Mouse (Mus musculus): ENCODE results near the gene Coasy. TPM values are rescaled to one million over a fixed set of nuclear protein-coding genes. Genes with fewer than 3 reads are reported as not detected.

Gene Coasy
- polyA plus RNA-seq (2015; fragmentation: Nextera tagmentation; extraction: Ambion mirVana): 37.5 and 39.6 TPM in 2 replicates

- WGBS: 0% methylated on average over 51 of the region's 51 CpGs
- peak; percentile 89 for ATAC-seq (ENCODE audit: low FRiP score)
These were observed at the start of gene Coasy for GRCm38 (mm10) chr11:101082208-101083082. Coasy (plus strand) TSS chr11:101082565.

GRCm38 (mm10) chr11:101033856-101034500, 48.4 kb upstream of the Coasy start:
- WGBS: 95% methylated on average over 17 of the region's 17 CpGs
- ATAC-seq (ENCODE audit: low FRiP score): no peak
- Histone ChIP-seq H3K27me3 (replicated peaks) (no peaks in the 10 kb centered on the region), H3K4me3 (replicated peaks) (no peak overlapping the region), H3K4me1 (no peaks in the 10 kb centered on the region), H3K9ac (replicated peaks) (no peak overlapping the region), H3K4me2 (no peak overlapping the region), H3K9me3 (replicated peaks) (no peaks in the 10 kb centered on the region), H3K36me3 (peaks cover 86% of the 10 kb centered on the region), H3K27ac (replicated peaks) (no peak overlapping the region)

More at GRCm38 (mm10) chr11:101082208-101083082, at the start of gene Coasy:
- Histone ChIP-seq H3K27me3 (replicated peaks) (peaks cover 30% of the 10 kb centered on the region), H3K36me3 (0 out of 2 replicates have a peak, but pooled peaks cover 2% of the 10 kb centered on the region), H3K4me2 (peak within 1 kb of the TSS; percentile 99), H3K9ac (replicated peaks) (peak within 1 kb of the TSS; percentile 91), H3K4me1 (peaks cover 52% of the 10 kb centered on the region), H3K27ac (replicated peaks) (peak within 1 kb of the TSS; percentile 93), H3K4me3 (replicated peaks) (peak within 1 kb of the TSS; percentile 82), H3K9me3 (replicated peaks) (no peaks in the 10 kb centered on the region)

GRCm38 (mm10) chr11:101034614-101035327, 47.6 kb upstream of the Coasy start:
- no peak for ATAC-seq (ENCODE audit: low FRiP score)
- no peaks in the 10 kb centered on the region for H3K9me3 ChIP-seq (replicated peaks)
- H3K4me1 ChIP-seq: no peaks in the 10 kb centered on the region
- no peak overlapping the region for H3K27ac ChIP-seq (replicated peaks)
- no peak overlapping the region for H3K4me2 ChIP-seq
- peaks cover 90% of the 10 kb centered on the region for H3K36me3 ChIP-seq
- no peak overlapping the region for H3K9ac ChIP-seq (replicated peaks)
- 92% methylated on average over 8 of the region's 8 CpGs for WGBS
- H3K4me3 ChIP-seq (replicated peaks): no peak overlapping the region
- H3K27me3 ChIP-seq (replicated peaks): no peaks in the 10 kb centered on the region

DNA sequence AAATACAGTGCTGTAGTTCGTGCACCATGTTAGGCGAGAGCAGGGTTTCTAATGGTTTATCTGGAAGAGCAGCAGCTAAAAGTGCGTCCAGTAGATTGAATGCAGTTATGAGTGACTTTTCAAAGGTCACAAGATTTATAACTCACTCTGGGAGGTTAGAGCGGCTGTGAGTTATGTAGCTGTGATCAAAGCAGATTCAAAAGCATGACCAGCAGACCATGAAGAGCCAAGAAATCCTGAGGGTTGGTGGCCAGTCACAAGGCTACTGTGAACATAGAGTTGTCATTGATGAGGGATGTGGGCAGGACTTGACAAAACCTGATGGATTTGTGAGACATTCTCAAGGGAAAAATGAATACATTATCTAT, 47.1 kb upstream of the Coasy start:
- Histone ChIP-seq H3K9ac (replicated peaks) (no peak overlapping the region), H3K4me3 (replicated peaks) (no peak overlapping the region), H3K27ac (replicated peaks) (no peak overlapping the region), H3K36me3 (peaks cover 90% of the 10 kb centered on the region), H3K27me3 (replicated peaks) (no peaks in the 10 kb centered on the region), H3K4me2 (no peak overlapping the region), H3K4me1 (no peaks in the 10 kb centered on the region), H3K9me3 (replicated peaks) (no peaks in the 10 kb centered on the region)
- 85% methylated on average over 4 of the region's 4 CpGs for WGBS
- ATAC-seq (ENCODE audit: low FRiP score): no peak

DNA sequence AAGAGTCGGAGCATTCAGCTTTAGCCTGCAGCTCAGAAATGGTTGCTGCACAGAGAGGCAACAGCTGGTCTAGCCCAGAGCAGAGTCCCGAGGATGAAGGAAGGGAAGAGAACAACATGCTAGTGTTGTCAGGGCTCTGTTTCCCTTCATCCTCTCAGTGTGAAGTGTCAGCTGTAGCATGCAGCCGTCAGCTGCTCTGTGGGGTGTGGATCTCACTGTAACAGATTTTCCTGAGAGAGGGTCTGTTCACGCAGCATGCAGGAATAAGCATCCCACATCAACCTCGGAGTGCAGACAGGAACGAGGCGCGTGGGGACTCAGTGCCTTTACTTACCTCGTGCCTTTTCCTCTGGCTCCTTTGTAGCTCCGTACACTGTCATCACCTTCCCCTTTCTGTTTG, 44.6 kb upstream of the Coasy start:
- no peak for ATAC-seq (ENCODE audit: low FRiP score)
- no peak overlapping the region for H3K27ac ChIP-seq (replicated peaks)
- no peaks in the 10 kb centered on the region for H3K27me3 ChIP-seq (replicated peaks)
- no peak overlapping the region for H3K9ac ChIP-seq (replicated peaks)
- H3K4me1 ChIP-seq: no peaks in the 10 kb centered on the region
- H3K4me3 ChIP-seq (replicated peaks): no peak overlapping the region
- H3K9me3 ChIP-seq (replicated peaks): no peaks in the 10 kb centered on the region
- no peak overlapping the region for H3K4me2 ChIP-seq
- H3K36me3 ChIP-seq: peaks cover 92% of the 10 kb centered on the region
- 86% methylated on average over 10 of the region's 10 CpGs for WGBS

GRCm38 (mm10) chr11:101045826-101046225, 36.5 kb upstream of the Coasy start:
- no peak overlapping the region for H3K27ac ChIP-seq (replicated peaks)
- H3K9ac ChIP-seq (replicated peaks): no peak overlapping the region
- peaks cover 97% of the 10 kb centered on the region for H3K36me3 ChIP-seq
- H3K4me1 ChIP-seq: no peaks in the 10 kb centered on the region
- 96% methylated on average over 4 of the region's 4 CpGs for WGBS
- H3K4me2 ChIP-seq: no peak overlapping the region
- ATAC-seq (ENCODE audit: low FRiP score): no peak
- no peaks in the 10 kb centered on the region for H3K27me3 ChIP-seq (replicated peaks)
- no peaks in the 10 kb centered on the region for H3K9me3 ChIP-seq (replicated peaks)
- H3K4me3 ChIP-seq (replicated peaks): no peak overlapping the region

DNA sequence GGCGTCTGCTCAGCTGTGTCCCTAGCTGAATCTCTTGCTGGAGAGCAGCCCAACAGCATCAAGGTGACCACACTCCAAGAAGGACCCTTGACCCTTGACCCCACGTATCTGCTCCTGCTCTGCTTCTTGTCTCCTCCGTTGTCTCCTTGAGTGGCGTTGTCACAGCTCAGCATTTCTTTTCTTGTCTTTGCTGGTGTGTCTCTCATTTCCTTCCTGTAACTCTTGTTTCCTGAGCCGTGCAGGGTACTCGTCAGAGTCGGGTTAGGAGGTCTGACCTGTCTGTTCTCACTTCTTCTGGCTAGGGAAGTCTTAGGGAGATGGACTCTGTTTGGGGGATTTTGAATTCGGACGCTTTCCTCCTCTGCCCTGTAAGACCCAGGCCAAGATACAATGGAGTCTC, 35.9 kb upstream of the Coasy start:
- no peaks in the 10 kb centered on the region for H3K9me3 ChIP-seq (replicated peaks)
- ATAC-seq (ENCODE audit: low FRiP score): no peak
- H3K4me2 ChIP-seq: no peak overlapping the region
- H3K4me1 ChIP-seq: no peaks in the 10 kb centered on the region
- 75% methylated on average over 9 of the region's 9 CpGs for WGBS
- H3K27ac ChIP-seq (replicated peaks): no peak overlapping the region
- no peak overlapping the region for H3K9ac ChIP-seq (replicated peaks)
- no peak overlapping the region for H3K4me3 ChIP-seq (replicated peaks)
- peaks cover 98% of the 10 kb centered on the region for H3K36me3 ChIP-seq
- H3K27me3 ChIP-seq (replicated peaks): no peaks in the 10 kb centered on the region

DNA sequence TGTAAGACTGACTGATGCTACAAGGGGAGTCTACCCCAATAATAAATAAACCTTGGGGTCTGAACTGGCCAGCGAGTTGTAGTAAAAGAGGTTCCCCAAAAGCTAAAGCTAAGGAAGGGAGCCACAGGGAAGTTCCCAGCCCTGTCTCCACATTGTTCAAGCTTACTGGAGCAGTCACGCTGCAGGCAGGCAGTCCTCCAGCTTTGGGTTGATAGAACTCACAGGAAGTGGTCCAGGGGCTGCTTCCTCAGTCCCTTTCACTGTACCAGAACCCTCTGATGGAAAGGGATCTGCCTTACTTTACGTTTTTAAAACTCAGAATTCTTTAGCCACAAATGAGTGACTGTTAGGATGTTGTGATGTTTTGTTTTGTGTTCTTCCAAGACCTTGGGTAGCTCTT, 34.9 kb upstream of the Coasy start:
- H3K4me1 ChIP-seq: no peaks in the 10 kb centered on the region
- H3K9me3 ChIP-seq (replicated peaks): no peaks in the 10 kb centered on the region
- WGBS: 88% methylated on average over 3 of the region's 3 CpGs
- no peak overlapping the region for H3K9ac ChIP-seq (replicated peaks)
- no peak for ATAC-seq (ENCODE audit: low FRiP score)
- no peaks in the 10 kb centered on the region for H3K27me3 ChIP-seq (replicated peaks)
- peaks cover 98% of the 10 kb centered on the region for H3K36me3 ChIP-seq
- no peak overlapping the region for H3K27ac ChIP-seq (replicated peaks)
- H3K4me2 ChIP-seq: no peak overlapping the region
- no peak overlapping the region for H3K4me3 ChIP-seq (replicated peaks)

DNA sequence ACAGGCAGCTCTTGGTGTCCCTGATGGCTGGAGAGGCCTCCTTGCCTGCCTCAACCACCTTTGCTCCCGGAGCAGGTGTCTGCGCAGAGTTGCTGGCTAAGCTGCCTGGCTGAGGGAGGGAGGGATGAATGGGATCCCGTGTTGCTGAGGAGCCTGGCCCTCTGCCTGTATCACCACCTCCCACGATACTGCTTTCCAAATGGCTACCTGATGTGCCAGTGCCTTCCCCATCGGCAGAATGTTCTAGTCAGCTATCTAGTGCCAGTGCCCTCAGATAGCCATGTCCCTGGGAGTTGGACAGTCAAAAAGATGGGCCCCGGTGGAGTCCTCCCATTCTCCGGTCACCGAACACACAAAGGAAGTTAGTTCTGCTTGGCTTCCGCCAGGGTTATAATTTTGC, 32.0 kb upstream of the Coasy start:
- no peaks in the 10 kb centered on the region for H3K9me3 ChIP-seq (replicated peaks)
- no peak overlapping the region for H3K4me3 ChIP-seq (replicated peaks)
- no peak overlapping the region for H3K4me2 ChIP-seq
- H3K9ac ChIP-seq (replicated peaks): no peak overlapping the region
- no peak for ATAC-seq (ENCODE audit: low FRiP score)
- H3K27ac ChIP-seq (replicated peaks): no peak overlapping the region
- H3K27me3 ChIP-seq (replicated peaks): no peaks in the 10 kb centered on the region
- H3K4me1 ChIP-seq: no peaks in the 10 kb centered on the region
- H3K36me3 ChIP-seq: peaks cover 99% of the 10 kb centered on the region
- 87% methylated on average over 9 of the region's 9 CpGs for WGBS

GRCm38 (mm10) chr11:101051051-101051493, 31.3 kb upstream of the Coasy start:
- no peak for ATAC-seq (ENCODE audit: low FRiP score)
- no peaks in the 10 kb centered on the region for H3K4me1 ChIP-seq
- H3K9ac ChIP-seq (replicated peaks): no peak overlapping the region
- 91% methylated on average over 6 of the region's 6 CpGs for WGBS
- no peaks in the 10 kb centered on the region for H3K9me3 ChIP-seq (replicated peaks)
- H3K4me2 ChIP-seq: no peak overlapping the region
- H3K4me3 ChIP-seq (replicated peaks): no peak overlapping the region
- H3K36me3 ChIP-seq: peaks cover 99% of the 10 kb centered on the region
- H3K27ac ChIP-seq (replicated peaks): no peak overlapping the region
- no peaks in the 10 kb centered on the region for H3K27me3 ChIP-seq (replicated peaks)

- no peak overlapping the region for H3K4me3 ChIP-seq (replicated peaks)
- H3K9me3 ChIP-seq (replicated peaks): no peaks in the 10 kb centered on the region
- H3K36me3 ChIP-seq: peaks cover 99% of the 10 kb centered on the region
- H3K9ac ChIP-seq (replicated peaks): no peak overlapping the region
- H3K4me2 ChIP-seq: no peak overlapping the region
- 89% methylated on average over 8 of the region's 8 CpGs for WGBS
- no peaks in the 10 kb centered on the region for H3K27me3 ChIP-seq (replicated peaks)
- no peak overlapping the region for H3K27ac ChIP-seq (replicated peaks)
- ATAC-seq (ENCODE audit: low FRiP score): no peak
- no peaks in the 10 kb centered on the region for H3K4me1 ChIP-seq
These were observed 30.7 kb upstream of the Coasy start for GRCm38 (mm10) chr11:101051617-101052016.
